Mouse (Mus musculus) large intestine, adult 2 months (tissue): ENCODE measurements around the gene 5031410I06Rik. TPM values are rescaled to one million over a fixed set of nuclear protein-coding genes. Genes with fewer than 3 reads are reported as not detected.
"Not testable (repeated sequence)": the region's sequence is repeated elsewhere in the genome, so short reads cannot be mapped to it uniquely, and the experiment has no call there.

ENCODE experiments used
- DNase-seq: peaks from one replicate; pipeline ENCODE4 v3.0.0-alpha.2; 2012; ENCODE audit warnings: low read depth, low spot score
- WGBS: fragments of 180-500 bp; shearing (Covaris S2); methylation state at CpG from one replicate; pipeline ENCODE4 v1.1.7; 2018; 5-methylcytosine and 5-hydroxymethylcytosine counted together
- polyA plus RNA-seq: library from polyadenylated mRNA; depleted of rRNA; stranded (reverse); fragments of >200 nt; gene quantifications from 2 replicates; pipeline ENCODE4 v1.2.3, GENCODE M21; 2012; rRNA removed

Gene 5031410I06Rik
- polyA plus RNA-seq = not detected in 2 replicates

DNA sequence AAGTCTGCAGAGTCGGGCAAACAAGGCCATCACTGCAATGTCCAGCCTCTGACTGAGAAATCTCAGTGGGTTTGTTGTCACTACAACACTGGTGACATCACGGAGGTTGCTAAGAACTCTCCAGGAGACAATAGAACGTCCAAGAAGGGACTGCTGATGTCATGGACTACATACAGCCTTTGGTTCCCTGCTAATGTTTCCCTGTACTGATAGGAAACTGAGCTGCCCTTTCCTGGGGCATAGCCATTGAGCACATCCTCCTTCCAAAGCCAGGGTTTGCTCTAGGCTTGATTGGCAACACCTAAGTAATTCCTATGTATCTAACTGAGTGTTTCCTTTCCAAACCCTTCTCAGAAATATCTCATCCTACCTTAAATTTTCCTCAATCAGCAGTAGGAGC lies at the start of gene 5031410I06Rik:
TSS of gene 5031410I06Rik (minus strand) at position 101 of the 400 bp plus-strand sequence.
- WGBS = no CpG with 5 or more reads among the region's 3 CpGs
- DNase-seq = not testable (repeated sequence)

- DNase-seq = no peak
- 72% methylated on average over 6 of the region's 6 CpGs for WGBS
These were observed 37.7 kb upstream of the 5031410I06Rik start for GRCm38 (mm10) chr5:26142891-26143290.

DNA sequence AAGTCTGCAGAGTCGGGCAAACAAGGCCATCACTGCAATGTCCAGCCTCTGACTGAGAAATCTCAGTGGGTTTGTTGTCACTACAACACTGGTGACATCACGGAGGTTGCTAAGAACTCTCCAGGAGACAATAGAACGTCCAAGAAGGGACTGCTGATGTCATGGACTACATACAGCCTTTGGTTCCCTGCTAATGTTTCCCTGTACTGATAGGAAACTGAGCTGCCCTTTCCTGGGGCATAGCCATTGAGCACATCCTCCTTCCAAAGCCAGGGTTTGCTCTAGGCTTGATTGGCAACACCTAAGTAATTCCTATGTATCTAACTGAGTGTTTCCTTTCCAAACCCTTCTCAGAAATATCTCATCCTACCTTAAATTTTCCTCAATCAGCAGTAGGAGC lies 16.2 kb upstream of the 5031410I06Rik start, which contains the start of gene Gm10220:
TSS of gene Gm10220 (minus strand) at position 101 of the 400 bp plus-strand sequence.
- DNase-seq = not testable (repeated sequence)
- no CpG with 5 or more reads among the region's 3 CpGs for WGBS

DNA sequence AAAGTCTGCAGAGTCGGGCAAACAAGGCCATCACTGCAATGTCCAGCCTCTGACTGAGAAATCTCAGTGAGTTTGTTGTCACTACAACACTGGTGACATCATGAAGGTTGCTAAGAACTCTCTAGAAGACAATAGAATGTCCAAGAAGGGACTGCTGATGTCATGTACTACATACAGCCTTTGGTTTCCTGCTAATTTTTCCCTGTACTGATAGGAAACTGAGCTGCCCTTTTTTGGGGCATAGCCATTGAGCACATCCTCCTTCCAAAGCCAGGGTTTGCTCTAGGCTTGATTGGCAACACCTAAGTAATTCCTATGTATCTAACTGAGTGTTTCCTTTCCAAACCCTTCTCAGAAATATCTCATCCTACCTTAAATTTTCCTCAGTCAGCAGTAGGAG lies 16.0 kb downstream of the 5031410I06Rik start, which contains the start of gene Gm10471:
TSS of gene Gm10471 (minus strand) at position 101 of the 400 bp plus-strand sequence.
- not testable (repeated sequence) for DNase-seq
- 54% methylated on average over 1 of the region's 1 CpGs for WGBS

GRCm38 (mm10) chr5:26079023-26079422 lies 26.1 kb downstream of the 5031410I06Rik start:
- not testable (repeated sequence) for DNase-seq

DNA sequence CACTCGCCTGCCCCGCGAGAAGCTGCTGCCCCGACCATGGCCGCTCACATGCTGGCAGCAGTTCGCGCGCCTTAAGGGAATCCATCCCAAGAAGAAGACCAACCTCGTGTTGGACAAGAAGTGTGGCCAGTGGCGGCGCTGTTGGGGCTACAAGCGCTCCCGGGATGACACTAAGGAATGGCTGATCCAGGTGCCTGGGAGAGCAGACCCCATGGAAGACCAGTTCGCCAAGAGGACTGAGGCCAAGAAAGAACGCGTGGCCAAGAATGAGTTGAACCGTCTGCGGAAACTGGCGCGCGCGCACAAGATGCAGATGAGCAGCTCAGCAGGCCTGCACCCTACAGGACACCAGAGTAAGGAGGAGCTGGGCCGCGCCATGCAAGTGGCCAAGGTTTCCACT lies 34.4 kb downstream of the 5031410I06Rik start:
- 87% methylated on average over 24 of the region's 24 CpGs for WGBS
- no peak for DNase-seq

DNA sequence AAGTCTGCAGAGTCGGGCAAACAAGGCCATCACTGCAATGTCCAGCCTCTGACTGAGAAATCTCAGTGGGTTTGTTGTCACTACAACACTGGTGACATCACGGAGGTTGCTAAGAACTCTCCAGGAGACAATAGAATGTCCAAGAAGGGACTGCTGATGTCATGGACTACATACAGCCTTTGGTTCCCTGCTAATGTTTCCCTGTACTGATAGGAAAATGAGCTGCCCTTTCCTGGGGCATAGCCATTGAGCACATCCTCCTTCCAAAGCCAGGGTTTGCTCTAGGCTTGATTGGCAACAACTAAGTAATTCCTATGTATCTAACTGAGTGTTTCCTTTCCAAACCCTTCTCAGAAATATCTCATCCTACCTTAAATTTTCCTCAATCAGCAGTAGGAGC lies 46.7 kb downstream of the 5031410I06Rik start, which contains the start of gene Gm7347:
TSS of gene Gm7347 (minus strand) at position 101 of the 400 bp plus-strand sequence.
- DNase-seq = not testable (repeated sequence)
- no CpG with 5 or more reads among the region's 2 CpGs for WGBS

Other genes with a start within 250 kb of the 5031410I06Rik start
- not detected in 2 replicates for gene Gm21663, start 163.0 kb downstream of the 5031410I06Rik start, polyA plus RNA-seq
- gene Gm21671, start 150.9 kb downstream of the 5031410I06Rik start, polyA plus RNA-seq = not detected in 2 replicates
- not detected in 2 replicates for gene Gm21680, start 132.7 kb downstream of the 5031410I06Rik start, polyA plus RNA-seq
- not detected in 2 replicates for gene Gm21698, start 116.7 kb downstream of the 5031410I06Rik start, polyA plus RNA-seq
- not detected in 2 replicates for gene Gm1979, start 100.6 kb downstream of the 5031410I06Rik start, polyA plus RNA-seq
- not detected in 2 replicates for gene Gm5862, start 82.4 kb downstream of the 5031410I06Rik start, polyA plus RNA-seq
- not detected in 2 replicates for gene Speer4a, start 65.8 kb downstream of the 5031410I06Rik start, polyA plus RNA-seq
- gene Gm7347, start 46.8 kb downstream of the 5031410I06Rik start, polyA plus RNA-seq = not detected in 2 replicates
- gene Gm10471, start 16.1 kb downstream of the 5031410I06Rik start, polyA plus RNA-seq = not detected in 2 replicates
- gene Gm10220, start 16.1 kb upstream of the 5031410I06Rik start, polyA plus RNA-seq = not detected in 2 replicates
- gene Gm7361, start 152.3 kb upstream of the 5031410I06Rik start, polyA plus RNA-seq = not detected in 2 replicates